In genomic region chr6:136827516-136827880, GRCm38 (mm10) we compare ENCODE assay signal across 8 mouse cellular contexts. TPM values are rescaled to one million over a fixed set of nuclear protein-coding genes. Genes with fewer than 3 reads are reported as not detected.
DNase-seq lines count a peak whose midpoint lies in the region; ATAC-seq and TF ChIP-seq lines count a peak whose summit lies in the region.

Gene BC049715 (plus strand): TSS chr6:136827626.

- peak within 1 kb of the TSS; percentile 70 for H3K4me2 ChIP-seq in forebrain, postnatal 0 days (ENCODE audit: low read depth)
- peak within 1 kb of the TSS; percentile 89 for H3K4me2 ChIP-seq in liver, embryonic 16.5 days (ENCODE audit: low read depth, low read length)

- in situ Hi-C loops in ES-E14 (cut with MboI; ENCODE audit: low sequenced_read_pairs in 2 of 2, unreplicated experiment in 2 of 2) = no loop called here

- peak; percentile 4 for ATAC-seq in forebrain, postnatal 0 days
- ATAC-seq in liver, embryonic 16.5 days (ENCODE audit: low read depth) = peak; percentile 32

- H3K9me3 ChIP-seq in ES-E14 (ENCODE audit: control insufficient read depth, insufficient read depth, low read depth, low read length) = no peaks in the 10 kb centered on the region
- no peaks in the 10 kb centered on the region for H3K9me3 ChIP-seq in forebrain, postnatal 0 days (ENCODE audit: low read length)
- H3K9me3 ChIP-seq in liver, embryonic 16.5 days (replicated peaks; ENCODE audit: control insufficient read depth, low read length) = no peaks in the 10 kb centered on the region

- no peak for TF ChIP-seq CTCF in forebrain, postnatal 0 days (IDR thresholded peaks at IDR 0.05; ENCODE audit: low read depth)

- H3K36me3 ChIP-seq in ES-E14 (ENCODE audit: control insufficient read depth, insufficient read depth, low read length, poor library complexity, severe bottlenecking) = peaks cover 12% of the 10 kb centered on the region
- H3K36me3 ChIP-seq in forebrain, postnatal 0 days (ENCODE audit: insufficient read depth) = peaks cover 17% of the 10 kb centered on the region
- H3K36me3 ChIP-seq in liver, embryonic 16.5 days (ENCODE audit: control insufficient read depth, insufficient read depth) = peaks cover 27% of the 10 kb centered on the region

- peaks cover 0 to 3% of the 10 kb centered on the region in 2 experiments; a peak in 2 of 4 replicates for H3K4me1 ChIP-seq in ES-E14 (ENCODE audit: control insufficient read depth in 2 of 2, insufficient read depth in 2 of 2, low read length in 2 of 2, poor library complexity in 1 of 2)
- H3K4me1 ChIP-seq in forebrain, postnatal 0 days (ENCODE audit: insufficient read depth) = peaks cover 8% of the 10 kb centered on the region
- peaks cover 7% of the 10 kb centered on the region for H3K4me1 ChIP-seq in liver, embryonic 16.5 days (ENCODE audit: control insufficient read depth, low read depth, low read length)

- WGBS in forebrain, postnatal 0 days = under 1% methylated on average over 34 of the region's 34 CpGs
- WGBS in liver, embryonic 16.5 days (ENCODE audit: insufficient replicate concordance) = under 1% methylated on average over 22 of the region's 34 CpGs

- no peaks in the 10 kb centered on the region; the same call in 1 of the 2 replicates for H3K27me3 ChIP-seq in forebrain, postnatal 0 days (ENCODE audit: insufficient read depth, low read length)
- no peaks in the 10 kb centered on the region for H3K27me3 ChIP-seq in liver, embryonic 16.5 days (ENCODE audit: control insufficient read depth, insufficient read depth, low read depth, low read length)

- H3K4me3 ChIP-seq in ES-E14 (ENCODE audit: insufficient read depth in 1 of 2, low read depth in 1 of 2, low read length in 2 of 2, poor library complexity in 1 of 2, severe bottlenecking in 1 of 2) = peak within 1 kb of the TSS; percentile 86 to 91
- peak within 1 kb of the TSS; percentile 100 for H3K4me3 ChIP-seq in forebrain, postnatal 0 days (ENCODE audit: low read depth, low read length)
- H3K4me3 ChIP-seq in liver, embryonic 16.5 days (ENCODE audit: low read depth, low read length) = peak within 1 kb of the TSS; percentile 86

- H3K9ac ChIP-seq in ES-E14 (ENCODE audit: insufficient read depth, low read depth, low read length, poor library complexity, severe bottlenecking) = peak within 1 kb of the TSS; percentile 98
- peak within 1 kb of the TSS; percentile 99 for H3K9ac ChIP-seq in forebrain, postnatal 0 days
- peak within 1 kb of the TSS; percentile 98 for H3K9ac ChIP-seq in liver, embryonic 16.5 days (ENCODE audit: low read depth, low read length)

- DNase-seq in embryo, embryonic 10 days (ENCODE audit: low spot score) = peak; percentile 12
- DNase-seq in embryo, embryonic 11 days = no peak
- DNase-seq in ES-E14 (ENCODE audit: low read depth, low spot score) = no peak
- peak; percentile 30 for DNase-seq in forebrain, postnatal 0 days
- DNase-seq in cerebellum, adult 9-11 months = no peak
- no peak for DNase-seq in right cerebral cortex, postnatal 10 days (ENCODE audit: low spot score in 2 of 2)
- no peak for DNase-seq in c-Kit-positive CD71-positive TER-119-positive erythroid progenitor cells, embryonic 14.5 days (ENCODE audit: low spot score)

- H3K27ac ChIP-seq in ES-E14 (ENCODE audit: insufficient read depth, low read depth, low read length, poor library complexity, severe bottlenecking) = peak within 1 kb of the TSS; percentile 79
- peak within 1 kb of the TSS; percentile 88 for H3K27ac ChIP-seq in forebrain, postnatal 0 days (ENCODE audit: low read depth, low read length)
- peak within 1 kb of the TSS; percentile 86 for H3K27ac ChIP-seq in liver, embryonic 16.5 days (ENCODE audit: low read length)

TF ChIP-seq in ES-E14, 5 proteins besides CTCF, POLR2A, EP300 and RAD21:
- TF ChIP-seq MAFK (IDR thresholded peaks at IDR 0.05; ENCODE audit: insufficient read depth, low read depth, low read length) = no peak

RNA-seq across cellular contexts. Expression of gene BC049715, which starts in this region (rescaled TPM):
- 0.90 and 1.2 TPM in 2 replicates for total RNA-seq in ES-E14 (2012; rRNA removed)
- 0.92 and 1.9 TPM in 2 replicates for total RNA-seq in forebrain, postnatal 0 days (2014; rRNA removed)
- polyA plus RNA-seq in forebrain, postnatal 0 days (2015; fragmentation: Nextera tagmentation; extraction: Ambion mirVana) = 1.1 and 2.1 TPM in 2 replicates
- 0.59 and 0.98 TPM in 2 replicates for polyA plus RNA-seq in liver, embryonic 16.5 days (2015; fragmentation: Nextera tagmentation; extraction: Ambion mirVana)

Comparison
In these comparisons a context has a peak if more than half of its experiments do, and no peak if none do; other contexts are left out.
1. DNase-seq: peak in embryo, embryonic 10 days (single experiment) and forebrain, postnatal 0 days (single experiment); none in embryo, embryonic 11 days (single experiment), ES-E14 (single experiment), cerebellum, adult 9-11 months (single experiment), right cerebral cortex, postnatal 10 days (0 of 2) and c-Kit-positive CD71-positive TER-119-positive erythroid progenitor cells, embryonic 14.5 days (single experiment).
2. Peak in ATAC-seq, H3K4me3 ChIP-seq, H3K27ac ChIP-seq, H3K9ac ChIP-seq and H3K4me2 ChIP-seq in liver, embryonic 16.5 days; RNA of the gene not detected or under 1 TPM.
3. Peak in every context shown above with its lines, with median percentiles within 50 percentile points of each other: H3K27ac ChIP-seq, H3K4me3 ChIP-seq and H3K9ac ChIP-seq.